Mouse (Mus musculus): Measurements from ENCODE around the gene Gm13941. TPM values are rescaled to one million over a fixed set of nuclear protein-coding genes. Genes with fewer than 3 reads are reported as not detected.

The Gm13941 gene
- total RNA-seq (2015; ENCODE audit: low replicate concordance) (not detected in 2 replicates), total RNA-seq (2017; ENCODE audit: low replicate concordance) (not detected in 2 replicates)

- no peak for ATAC-seq (replicated peaks; ENCODE audit: low FRiP score, poor library complexity, severe bottlenecking)
Observed at GRCm38 (mm10) chr2:111105882-111106281, at the start of gene Gm13941. Gene Gm13941, minus strand, starts transcription at chr2:111105982.

- ATAC-seq (replicated peaks; ENCODE audit: low FRiP score, poor library complexity, severe bottlenecking) = no peak
Observed at GRCm38 (mm10) chr2:111152836-111153235, 47.1 kb upstream of the Gm13941 start, which contains the start of gene Gm15130. Gene Gm15130, minus strand, starts transcription at chr2:111152936.

DNA sequence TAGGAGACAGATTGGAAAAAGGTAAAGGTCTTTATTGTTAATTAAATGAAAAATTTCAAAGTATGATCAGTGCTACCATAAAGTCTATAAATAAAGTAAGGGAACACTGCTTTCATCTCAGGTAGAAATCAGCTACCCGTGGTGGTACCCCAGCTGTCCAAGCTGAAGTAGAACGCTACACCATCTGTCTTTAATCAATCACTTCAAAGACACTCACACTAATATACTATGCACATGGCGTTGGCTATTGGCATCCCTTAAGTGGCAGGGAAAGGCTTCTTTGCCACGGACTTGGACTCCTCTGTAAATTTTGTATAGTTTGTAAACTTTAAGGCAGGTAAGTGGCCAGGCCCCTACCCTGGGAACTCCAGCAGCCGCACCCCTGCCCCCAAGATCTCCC lies 30.0 kb upstream of the Gm13941 start:
- no peak for ATAC-seq (replicated peaks; ENCODE audit: low FRiP score, poor library complexity, severe bottlenecking)

- no peak for ATAC-seq (replicated peaks; ENCODE audit: low FRiP score, poor library complexity, severe bottlenecking)
Observed at GRCm38 (mm10) chr2:111058586-111059261, 47.1 kb downstream of the Gm13941 start.

Other genes starting within 250 kb of the Gm13941 start
- gene Ano3, start 155.1 kb downstream of the Gm13941 start, total RNA-seq (2015; ENCODE audit: low replicate concordance) = not detected in 2 replicates
- not detected in 2 replicates for gene Ano3, start 155.1 kb downstream of the Gm13941 start, total RNA-seq (2017; ENCODE audit: low replicate concordance)
- gene Gm15130, start 47.0 kb upstream of the Gm13941 start, total RNA-seq (2015; ENCODE audit: low replicate concordance) = not detected in 2 replicates
- not detected in 2 replicates for gene Gm15130, start 47.0 kb upstream of the Gm13941 start, total RNA-seq (2017; ENCODE audit: low replicate concordance)
- not detected in 2 replicates for gene 4930430A15Rik, start 123.6 kb upstream of the Gm13941 start, total RNA-seq (2015; ENCODE audit: low replicate concordance)
- not detected in 2 replicates for gene 4930430A15Rik, start 123.6 kb upstream of the Gm13941 start, total RNA-seq (2017; ENCODE audit: low replicate concordance)
- gene Olfr1275, start 129.3 kb upstream of the Gm13941 start, total RNA-seq (2015; ENCODE audit: low replicate concordance) = not detected in 2 replicates
- not detected in 2 replicates for gene Olfr1275, start 129.3 kb upstream of the Gm13941 start, total RNA-seq (2017; ENCODE audit: low replicate concordance)
- not detected in 2 replicates for gene Olfr1276, start 148.5 kb upstream of the Gm13941 start, total RNA-seq (2015; ENCODE audit: low replicate concordance)
- gene Olfr1276, start 148.5 kb upstream of the Gm13941 start, total RNA-seq (2017; ENCODE audit: low replicate concordance) = not detected in 2 replicates
- gene Olfr1277, start 168.1 kb upstream of the Gm13941 start, total RNA-seq (2015; ENCODE audit: low replicate concordance) = not detected in 2 replicates
- gene Olfr1277, start 168.1 kb upstream of the Gm13941 start, total RNA-seq (2017; ENCODE audit: low replicate concordance) = not detected in 2 replicates
- gene Olfr1278, start 184.2 kb upstream of the Gm13941 start, total RNA-seq (2015; ENCODE audit: low replicate concordance) = not detected in 2 replicates
- 0.14 TPM in 1 of 2 replicates, not detected in the other for gene Olfr1278, start 184.2 kb upstream of the Gm13941 start, total RNA-seq (2017; ENCODE audit: low replicate concordance)
- gene Olfr1279, start 194.7 kb upstream of the Gm13941 start, total RNA-seq (2015; ENCODE audit: low replicate concordance) = not detected in 2 replicates
- not detected in 2 replicates for gene Olfr1279, start 194.7 kb upstream of the Gm13941 start, total RNA-seq (2017; ENCODE audit: low replicate concordance)
- gene Olfr1280, start 208.0 kb upstream of the Gm13941 start, total RNA-seq (2015; ENCODE audit: low replicate concordance) = not detected in 2 replicates
- not detected in 2 replicates for gene Olfr1280, start 208.0 kb upstream of the Gm13941 start, total RNA-seq (2017; ENCODE audit: low replicate concordance)
- gene Olfr1281, start 220.5 kb upstream of the Gm13941 start, total RNA-seq (2015; ENCODE audit: low replicate concordance) = not detected in 2 replicates
- not detected in 2 replicates for gene Olfr1281, start 220.5 kb upstream of the Gm13941 start, total RNA-seq (2017; ENCODE audit: low replicate concordance)
- not detected in 2 replicates for gene Olfr1282, start 230.1 kb upstream of the Gm13941 start, total RNA-seq (2015; ENCODE audit: low replicate concordance)
- gene Olfr1282, start 230.1 kb upstream of the Gm13941 start, total RNA-seq (2017; ENCODE audit: low replicate concordance) = not detected in 2 replicates

Data from erythroblast, adult 5-6 weeks (primary cell).